Mouse (Mus musculus): ENCODE results near the gene 1520401A03Rik. TPM values are rescaled to one million over a fixed set of nuclear protein-coding genes. Genes with fewer than 3 reads are reported as not detected.

1520401A03Rik gene
- polyA plus RNA-seq, 1 experiment from 2014 or later = 0.61 TPM

DNA sequence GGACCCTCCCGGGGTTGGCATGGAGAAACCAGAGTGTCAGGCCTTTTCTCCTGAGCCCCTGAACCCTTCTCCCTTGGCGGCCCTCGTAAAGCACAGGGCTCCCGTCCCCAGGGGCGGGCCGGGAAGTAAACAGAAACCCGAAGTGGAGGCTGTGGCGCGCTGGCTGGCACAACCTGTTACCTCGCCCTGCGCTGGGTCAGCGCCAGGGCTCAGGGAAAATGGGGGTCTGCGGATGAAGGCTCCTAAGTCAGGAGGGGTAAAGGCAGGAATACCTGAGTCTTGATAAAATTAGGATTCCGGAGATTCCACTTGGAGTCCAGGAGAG, 61.7 kb downstream of the 1520401A03Rik start:
- WGBS = 1% methylated on average over 14 of the region's 14 CpGs
- Histone ChIP-seq H3K9ac (replicated peaks; ENCODE audit: low read length) (peak overlapping the region; percentile 38; the same call in 1 of the 2 replicates), H3K27me3 (ENCODE audit: insufficient read depth, low read length) (peaks cover 35% of the 10 kb centered on the region), H3K4me2 (replicated peaks; ENCODE audit: low read depth, low read length) (peak overlapping the region; percentile 56), H3K4me3 (ENCODE audit: low read length) (peak overlapping the region; percentile 47), H3K27ac (ENCODE audit: low read length) (no peak overlapping the region), H3K36me3 (ENCODE audit: insufficient read depth, low read length) (no peaks in the 10 kb centered on the region), H3K4me1 (ENCODE audit: insufficient read depth, low read length) (peaks cover 5% of the 10 kb centered on the region; the same call in 1 of the 2 replicates), H3K9me3 (ENCODE audit: low read length) (no peaks in the 10 kb centered on the region)
- no peak for ATAC-seq (ENCODE audit: low FRiP score, low TSS enrichment)

DNA sequence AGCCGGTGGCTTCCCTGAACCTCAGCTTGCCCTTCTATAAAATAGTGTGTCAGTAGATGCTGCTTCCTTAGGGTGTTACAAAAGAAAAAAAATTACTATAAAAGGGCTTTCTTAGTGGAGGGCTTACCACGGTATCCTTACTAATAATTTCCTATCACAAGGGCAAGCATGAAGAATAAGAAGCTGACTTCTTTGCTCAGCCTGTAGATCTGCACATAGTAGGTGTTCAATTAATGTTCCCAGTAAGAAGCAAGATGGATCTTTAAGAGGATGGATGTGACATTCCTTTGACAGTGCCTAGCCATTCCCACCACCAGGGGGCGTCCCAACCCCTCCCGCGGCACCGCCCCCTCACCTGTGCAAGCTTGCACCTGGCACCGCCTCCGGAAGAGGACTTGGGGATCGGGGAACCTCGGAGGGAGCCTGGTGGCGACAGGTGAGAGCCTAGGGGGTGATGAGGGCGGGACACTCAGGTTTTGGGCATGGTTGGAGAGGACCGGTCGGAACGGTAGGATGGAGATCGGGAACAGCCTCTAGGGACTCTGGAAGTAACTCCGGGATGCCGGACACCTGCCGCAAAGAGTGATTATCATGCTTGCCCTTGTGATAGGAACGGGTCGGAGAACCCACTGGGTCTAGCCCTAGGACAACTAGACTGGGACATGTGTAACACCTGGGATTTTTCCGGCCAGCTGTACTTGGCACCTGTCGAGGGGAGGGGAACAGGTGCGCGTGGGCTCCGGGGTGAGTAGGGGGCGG, 62.3 kb downstream of the 1520401A03Rik start, which contains the start of gene Bicdl2:
TSS of gene Bicdl2 (plus strand) at position 390 of the 759 bp plus-strand sequence.
- Histone ChIP-seq H3K9ac (replicated peaks; ENCODE audit: low read length) (peak within 1 kb of the TSS; percentile 38; the same call in 1 of the 2 replicates), H3K9me3 (ENCODE audit: low read length) (no peaks in the 10 kb centered on the region), H3K4me3 (ENCODE audit: low read length) (peak within 1 kb of the TSS; percentile 47), H3K27me3 (ENCODE audit: insufficient read depth, low read length) (peaks cover 35% of the 10 kb centered on the region), H3K4me2 (replicated peaks; ENCODE audit: low read depth, low read length) (peak within 1 kb of the TSS; percentile 56), H3K36me3 (ENCODE audit: insufficient read depth, low read length) (no peaks in the 10 kb centered on the region), H3K4me1 (ENCODE audit: insufficient read depth, low read length) (peaks cover 5% of the 10 kb centered on the region; the same call in 1 of the 2 replicates), H3K27ac (ENCODE audit: low read length) (no peak within 1 kb of the TSS)
- 5% methylated on average over 27 of the region's 27 CpGs for WGBS
- peak; percentile 44; the same call in 1 of the 2 replicates for ATAC-seq (ENCODE audit: low FRiP score, low TSS enrichment)

DNA sequence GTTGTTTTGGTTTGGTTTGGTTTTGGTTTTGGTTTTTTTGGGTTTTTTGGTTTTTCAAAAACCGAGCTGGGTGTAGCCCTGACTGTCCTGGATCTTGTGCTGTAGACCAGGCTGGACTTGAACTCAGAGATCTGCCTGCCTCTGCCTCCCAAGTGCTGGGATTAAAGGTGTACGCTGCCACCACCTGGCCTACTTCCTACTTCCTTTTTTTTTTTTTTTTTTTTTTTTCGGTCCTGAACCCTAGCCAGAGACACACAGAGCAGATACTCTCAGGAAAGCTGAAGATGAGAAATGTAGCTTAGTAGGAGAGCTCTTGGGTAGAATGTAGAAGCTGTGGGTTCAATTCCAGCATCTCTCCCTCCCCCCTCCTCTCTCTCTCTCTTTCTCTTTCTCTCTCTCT, 64.1 kb downstream of the 1520401A03Rik start:
- no peak overlapping the region for H3K4me2 ChIP-seq (replicated peaks; ENCODE audit: low read depth, low read length)
- no peaks in the 10 kb centered on the region for H3K36me3 ChIP-seq (ENCODE audit: insufficient read depth, low read length)
- no peak overlapping the region for H3K27ac ChIP-seq (ENCODE audit: low read length)
- peaks cover 35% of the 10 kb centered on the region for H3K27me3 ChIP-seq (ENCODE audit: insufficient read depth, low read length)
- no peaks in the 10 kb centered on the region for H3K9me3 ChIP-seq (ENCODE audit: low read length)
- H3K9ac ChIP-seq (replicated peaks; ENCODE audit: low read length) = no peak overlapping the region
- no peak for ATAC-seq (ENCODE audit: low FRiP score, low TSS enrichment)
- no peak overlapping the region for H3K4me3 ChIP-seq (ENCODE audit: low read length)
- H3K4me1 ChIP-seq (ENCODE audit: insufficient read depth, low read length) = peaks cover 5% of the 10 kb centered on the region; the same call in 1 of the 2 replicates
- 92% methylated on average over 3 of the region's 3 CpGs for WGBS

Other genes with a start within 250 kb of the 1520401A03Rik start
- gene Vmn2r117, start 243.1 kb downstream of the 1520401A03Rik start, polyA plus RNA-seq (2015; fragmentation: Nextera tagmentation; extraction: Ambion mirVana) = not detected in 2 replicates
- 24.1 and 26.5 TPM in 2 replicates for gene Zfp213, start 158.5 kb downstream of the 1520401A03Rik start, polyA plus RNA-seq (2015; fragmentation: Nextera tagmentation; extraction: Ambion mirVana)
- 19.1 and 19.3 TPM in 2 replicates for gene Zfp13, start 123.3 kb downstream of the 1520401A03Rik start, polyA plus RNA-seq (2015; fragmentation: Nextera tagmentation; extraction: Ambion mirVana)
- gene Zscan10, start 121.9 kb downstream of the 1520401A03Rik start, polyA plus RNA-seq (2015; fragmentation: Nextera tagmentation; extraction: Ambion mirVana) = 0.26 TPM in 1 of 2 replicates, not detected in the other
- gene Mmp25, start 77.5 kb downstream of the 1520401A03Rik start, polyA plus RNA-seq (2015; fragmentation: Nextera tagmentation; extraction: Ambion mirVana) = 1.1 and 1.2 TPM in 2 replicates
- gene Bicdl2, start 62.3 kb downstream of the 1520401A03Rik start, polyA plus RNA-seq (2015; fragmentation: Nextera tagmentation; extraction: Ambion mirVana) = 1.7 and 2.0 TPM in 2 replicates
- gene Hcfc1r1, start 49.2 kb downstream of the 1520401A03Rik start, polyA plus RNA-seq (2015; fragmentation: Nextera tagmentation; extraction: Ambion mirVana) = 73.4 and 83.7 TPM in 2 replicates
- 59.8 and 65.5 TPM in 2 replicates for gene Thoc6, start 48.9 kb downstream of the 1520401A03Rik start, polyA plus RNA-seq (2015; fragmentation: Nextera tagmentation; extraction: Ambion mirVana)
- gene Tnfrsf12a, start 45.3 kb downstream of the 1520401A03Rik start, polyA plus RNA-seq (2015; fragmentation: Nextera tagmentation; extraction: Ambion mirVana) = 28.9 and 31.2 TPM in 2 replicates
- 242 and 253 TPM in 2 replicates for gene Cldn6, start 43.5 kb downstream of the 1520401A03Rik start, polyA plus RNA-seq (2015; fragmentation: Nextera tagmentation; extraction: Ambion mirVana)
- gene Cldn9, start 38.8 kb downstream of the 1520401A03Rik start, polyA plus RNA-seq (2015; fragmentation: Nextera tagmentation; extraction: Ambion mirVana) = 60.0 and 63.5 TPM in 2 replicates
- 53.0 and 56.2 TPM in 2 replicates for gene Pkmyt1, start 3.6 kb upstream of the 1520401A03Rik start, polyA plus RNA-seq (2015; fragmentation: Nextera tagmentation; extraction: Ambion mirVana)
- gene Paqr4, start 18.1 kb upstream of the 1520401A03Rik start, polyA plus RNA-seq (2015; fragmentation: Nextera tagmentation; extraction: Ambion mirVana) = 22.9 and 25.4 TPM in 2 replicates
- 0.81 and 1.3 TPM in 2 replicates for gene Kremen2, start 23.1 kb upstream of the 1520401A03Rik start, polyA plus RNA-seq (2015; fragmentation: Nextera tagmentation; extraction: Ambion mirVana)
- 101 and 104 TPM in 2 replicates for gene Flywch1, start 48.8 kb upstream of the 1520401A03Rik start, polyA plus RNA-seq (2015; fragmentation: Nextera tagmentation; extraction: Ambion mirVana)
- 31.7 and 35.0 TPM in 2 replicates for gene Flywch2, start 63.3 kb upstream of the 1520401A03Rik start, polyA plus RNA-seq (2015; fragmentation: Nextera tagmentation; extraction: Ambion mirVana)
- gene Srrm2, start 67.7 kb upstream of the 1520401A03Rik start, polyA plus RNA-seq (2015; fragmentation: Nextera tagmentation; extraction: Ambion mirVana) = 411 and 514 TPM in 2 replicates
- gene Elob, start 106.4 kb upstream of the 1520401A03Rik start, polyA plus RNA-seq (2015; fragmentation: Nextera tagmentation; extraction: Ambion mirVana) = 954 and 966 TPM in 2 replicates
- gene Prss33, start 113.3 kb upstream of the 1520401A03Rik start, polyA plus RNA-seq (2015; fragmentation: Nextera tagmentation; extraction: Ambion mirVana) = not detected in 2 replicates
- gene Prss32, start 121.1 kb upstream of the 1520401A03Rik start, polyA plus RNA-seq (2015; fragmentation: Nextera tagmentation; extraction: Ambion mirVana) = not detected in 2 replicates
- gene Prss41, start 121.4 kb upstream of the 1520401A03Rik start, polyA plus RNA-seq (2015; fragmentation: Nextera tagmentation; extraction: Ambion mirVana) = 3.5 and 4.1 TPM in 2 replicates
- not detected in 2 replicates for gene Prss21, start 145.3 kb upstream of the 1520401A03Rik start, polyA plus RNA-seq (2015; fragmentation: Nextera tagmentation; extraction: Ambion mirVana)
- not detected in 2 replicates for gene Dcpp1, start 158.1 kb upstream of the 1520401A03Rik start, polyA plus RNA-seq (2015; fragmentation: Nextera tagmentation; extraction: Ambion mirVana)
- not detected in 2 replicates for gene Dcpp2, start 158.1 kb upstream of the 1520401A03Rik start, polyA plus RNA-seq (2015; fragmentation: Nextera tagmentation; extraction: Ambion mirVana)
- not detected in 2 replicates for gene Dcpp3, start 194.7 kb upstream of the 1520401A03Rik start, polyA plus RNA-seq (2015; fragmentation: Nextera tagmentation; extraction: Ambion mirVana)
- gene Sbp, start 218.9 kb upstream of the 1520401A03Rik start, polyA plus RNA-seq (2015; fragmentation: Nextera tagmentation; extraction: Ambion mirVana) = not detected in 2 replicates
- not detected in 2 replicates for gene Sbpl, start 232.5 kb upstream of the 1520401A03Rik start, polyA plus RNA-seq (2015; fragmentation: Nextera tagmentation; extraction: Ambion mirVana)

All from kidney, embryonic 16.5 days (tissue).